Mouse (Mus musculus) brain, embryonic 14.5 days (tissue): ENCODE results near the gene Ltbp2.

ENCODE experiments used
- CTCF ChIP-seq: fragments of 200-500 bp; IDR thresholded peaks from 2 replicates; pipeline ENCODE4 v1.5.1; 2012; ENCODE audit warnings: inconsistent platforms, mild to moderate bottlenecking, moderate library complexity, borderline replicate concordance; ENCODE audit not compliant: insufficient read depth, insufficient read length; ENCODE audit errors: extremely low read depth
- POLR2A ChIP-seq: fragments of 200-500 bp; IDR thresholded peaks from 2 replicates; pipeline ENCODE4 v1.6.1; 2012; ENCODE audit warnings: mild to moderate bottlenecking, inconsistent platforms, borderline replicate concordance; ENCODE audit not compliant: poor library complexity, insufficient read depth, insufficient read length, severe bottlenecking; ENCODE audit errors: extremely low read depth

GRCm38 (mm10) chr12:84885107-84885876 is 9.0 kb upstream of the Ltbp2 start:
- TF ChIP-seq POLR2A, result no peak
- TF ChIP-seq CTCF, result no peak
